Comparison of ENCODE assay signal across 18 mouse cellular contexts in the genomic region with DNA sequence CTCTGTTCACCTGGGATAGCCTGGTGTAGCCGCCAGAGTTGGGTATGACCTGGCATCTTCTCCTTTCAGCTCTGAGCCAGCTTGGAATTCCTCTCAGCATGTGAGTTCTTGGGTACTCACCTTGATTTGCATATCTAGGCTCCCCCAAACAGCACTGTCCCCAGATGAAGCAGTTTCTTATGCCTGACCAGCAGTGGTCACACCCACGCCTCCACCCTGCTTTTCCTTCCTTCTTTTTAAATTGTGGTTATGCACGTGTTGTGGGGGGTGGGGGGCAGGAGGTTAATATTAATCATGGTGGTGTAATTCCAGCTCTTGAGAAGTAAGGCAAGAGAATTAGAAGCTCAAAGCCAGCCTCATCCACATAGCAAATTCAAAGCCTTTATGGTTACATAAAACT. TPM values are rescaled to one million over a fixed set of nuclear protein-coding genes. Genes with fewer than 3 reads are reported as not detected.
A peak's percentile ranks its signal among the peaks of the same experiment; 100 is the strongest.
DNase-seq lines count a peak whose midpoint lies in the region; ATAC-seq lines count a peak whose summit lies in the region.
"Had no signal": no experiment of that assay in that cellular context is flagged by ENCODE, and none has a peak within 500 bp of the region (broad histone marks: within the 10 kb centered on the region; RNA-seq: fewer than 3 reads in every experiment).

No protein-coding gene starts in this region.

- DNase-seq in midbrain, embryonic 11.5 days (ENCODE audit: low spot score, missing footprints), result peak; percentile 54
- DNase-seq in spleen, postnatal 36 days (ENCODE audit: low spot score in 2 of 2), result peak; percentile 77 to 82
- no peak for DNase-seq in cerebellum, adult 9-10 months
- DNase-seq in adrenal gland, postnatal 14 days, result no peak
- no peak for DNase-seq in layer of hippocampus, adult 9-11 months
- DNase-seq: cerebellum, adult 8-10 months; heart, postnatal 4 days; lung, postnatal 10 days; retina, postnatal 1 day; thymus, adult 18-20 months had no signal

- H3K27me3 ChIP-seq in midbrain, embryonic 11.5 days (ENCODE audit: control insufficient read depth, insufficient read depth, low read length), result no peaks in the 10 kb centered on the region
- no peaks in the 10 kb centered on the region for H3K27me3 ChIP-seq in midbrain, embryonic 15.5 days (replicated peaks)
- H3K27me3 ChIP-seq in liver, embryonic 15.5 days, result no peaks in the 10 kb centered on the region
- H3K27me3 ChIP-seq: neural tube, embryonic 13.5 days; Patski had no signal

- no peak for ATAC-seq in midbrain, embryonic 11.5 days (ENCODE audit: low FRiP score)
- no peak for ATAC-seq in midbrain, embryonic 15.5 days (replicated peaks)
- peak; percentile 30; the same call in 1 of the 2 replicates for ATAC-seq in common myeloid progenitor, adult 5-6 weeks (replicated peaks; ENCODE audit: low read depth, poor library complexity, severe bottlenecking)
- peak; percentile 32 for ATAC-seq in liver, embryonic 15.5 days (ENCODE audit: insufficient read depth)
- ATAC-seq: CD4-positive, CD25-positive, alpha-beta regulatory T cell, adult 4 months; midbrain, embryonic 16.5 days; Patski had no signal

- no peaks in the 10 kb centered on the region for H3K9me3 ChIP-seq in midbrain, embryonic 11.5 days (ENCODE audit: control insufficient read depth, low read length)
- no peaks in the 10 kb centered on the region for H3K9me3 ChIP-seq in midbrain, embryonic 15.5 days
- H3K9me3 ChIP-seq in liver, embryonic 15.5 days (replicated peaks), result no peaks in the 10 kb centered on the region
- H3K9me3 ChIP-seq: neural tube, embryonic 13.5 days had no signal

- WGBS in midbrain, embryonic 11.5 days, result 85% methylated on average over 3 of the region's 3 CpGs
- WGBS in midbrain, embryonic 15.5 days, result 96% methylated on average over 3 of the region's 3 CpGs
- 14% methylated on average over 3 of the region's 3 CpGs for WGBS in liver, embryonic 15.5 days (ENCODE audit: insufficient replicate concordance)

- H3K4me3 ChIP-seq in midbrain, embryonic 11.5 days (ENCODE audit: low read depth, low read length), result no peak overlapping the region
- no peak overlapping the region for H3K4me3 ChIP-seq in midbrain, embryonic 15.5 days
- H3K4me3 ChIP-seq in liver, embryonic 15.5 days (replicated peaks), result 0 out of 2 replicates have a peak overlapping the region, but pooled peaks have one; percentile 5
- H3K4me3 ChIP-seq: neural tube, embryonic 13.5 days had no signal

- H3K27ac ChIP-seq in midbrain, embryonic 11.5 days (ENCODE audit: low read depth, low read length), result no peak overlapping the region
- H3K27ac ChIP-seq in midbrain, embryonic 15.5 days, result no peak overlapping the region
- peak overlapping the region; percentile 98 for H3K27ac ChIP-seq in liver, embryonic 15.5 days (replicated peaks)
- H3K27ac ChIP-seq: kidney, postnatal 0 days; neural tube, embryonic 13.5 days had no signal

- H3K4me1 ChIP-seq in midbrain, embryonic 11.5 days (ENCODE audit: control insufficient read depth, insufficient read depth, low read length), result no peaks in the 10 kb centered on the region
- H3K4me1 ChIP-seq in midbrain, embryonic 15.5 days, result no peaks in the 10 kb centered on the region
- peaks cover 62% of the 10 kb centered on the region for H3K4me1 ChIP-seq in liver, embryonic 15.5 days (replicated peaks)

- H3K36me3 ChIP-seq in midbrain, embryonic 11.5 days (ENCODE audit: control insufficient read depth, insufficient read depth, low read length), result peaks cover 25% of the 10 kb centered on the region
- peaks cover 15% of the 10 kb centered on the region; the same call in 1 of the 2 replicates for H3K36me3 ChIP-seq in midbrain, embryonic 15.5 days (replicated peaks)
- H3K36me3 ChIP-seq in liver, embryonic 15.5 days (replicated peaks), result peaks cover 81% of the 10 kb centered on the region

- no peak overlapping the region for H3K9ac ChIP-seq in midbrain, embryonic 11.5 days (ENCODE audit: low read length)
- no peak overlapping the region for H3K9ac ChIP-seq in midbrain, embryonic 15.5 days
- H3K9ac ChIP-seq in liver, embryonic 15.5 days, result peak overlapping the region; percentile 50
- H3K9ac ChIP-seq: neural tube, embryonic 13.5 days had no signal

- H3K4me2 ChIP-seq in midbrain, embryonic 11.5 days, result no peak overlapping the region
- H3K4me2 ChIP-seq in midbrain, embryonic 15.5 days, result no peak overlapping the region
- H3K4me2 ChIP-seq in liver, embryonic 15.5 days, result peak overlapping the region; percentile 48
- H3K4me2 ChIP-seq: neural tube, embryonic 13.5 days had no signal

RNA-seq across cellular contexts. Expression of gene Thap3, which starts 26.0 kb away (rescaled TPM):
- polyA plus RNA-seq in midbrain, embryonic 11.5 days (2014; fragmentation: Nextera tagmentation; extraction: Ambion mirVana), result 21.9 and 24.6 TPM in 2 replicates
- 38.3 and 39.5 TPM in 2 replicates for polyA plus RNA-seq in midbrain, embryonic 15.5 days (2015; fragmentation: Nextera tagmentation; extraction: Ambion mirVana)
- total RNA-seq in common myeloid progenitor, adult 5-6 weeks (2017), result 6.3 and 11.8 TPM in 2 replicates
- 6.4 and 7.9 TPM in 2 replicates for polyA plus RNA-seq in liver, embryonic 15.5 days (2015; fragmentation: Nextera tagmentation; extraction: Ambion mirVana)
- total RNA-seq in adrenal gland, postnatal 14 days (2021), result 15.2 and 15.5 TPM in 2 replicates

RNA-seq across cellular contexts. Expression of gene Dnajc11, which starts 29.3 kb away (rescaled TPM):
- polyA plus RNA-seq in midbrain, embryonic 11.5 days (2014; fragmentation: Nextera tagmentation; extraction: Ambion mirVana), result 79.3 and 86.8 TPM in 2 replicates
- polyA plus RNA-seq in midbrain, embryonic 15.5 days (2015; fragmentation: Nextera tagmentation; extraction: Ambion mirVana), result 89.4 and 92.5 TPM in 2 replicates
- total RNA-seq in common myeloid progenitor, adult 5-6 weeks (2017), result 63.7 and 65.2 TPM in 2 replicates
- polyA plus RNA-seq in liver, embryonic 15.5 days (2015; fragmentation: Nextera tagmentation; extraction: Ambion mirVana), result 45.5 and 49.1 TPM in 2 replicates
- 117 and 122 TPM in 2 replicates for total RNA-seq in adrenal gland, postnatal 14 days (2021)

RNA-seq across cellular contexts. Expression of gene Phf13, which starts 33.2 kb away (rescaled TPM):
- polyA plus RNA-seq in midbrain, embryonic 11.5 days (2014; fragmentation: Nextera tagmentation; extraction: Ambion mirVana), result 21.5 and 22.9 TPM in 2 replicates
- 22.5 and 22.7 TPM in 2 replicates for polyA plus RNA-seq in midbrain, embryonic 15.5 days (2015; fragmentation: Nextera tagmentation; extraction: Ambion mirVana)
- 2.4 and 3.3 TPM in 2 replicates for total RNA-seq in common myeloid progenitor, adult 5-6 weeks (2017)
- polyA plus RNA-seq in liver, embryonic 15.5 days (2015; fragmentation: Nextera tagmentation; extraction: Ambion mirVana), result 5.1 and 5.7 TPM in 2 replicates
- 15.6 and 16.0 TPM in 2 replicates for total RNA-seq in adrenal gland, postnatal 14 days (2021)

RNA-seq across cellular contexts. Expression of gene Klhl21, which starts 45.8 kb away (rescaled TPM):
- polyA plus RNA-seq in midbrain, embryonic 11.5 days (2014; fragmentation: Nextera tagmentation; extraction: Ambion mirVana), result 2.0 and 2.6 TPM in 2 replicates
- 3.6 and 4.0 TPM in 2 replicates for polyA plus RNA-seq in midbrain, embryonic 15.5 days (2015; fragmentation: Nextera tagmentation; extraction: Ambion mirVana)
- 6.6 and 8.8 TPM in 2 replicates for total RNA-seq in common myeloid progenitor, adult 5-6 weeks (2017)
- polyA plus RNA-seq in liver, embryonic 15.5 days (2015; fragmentation: Nextera tagmentation; extraction: Ambion mirVana), result 6.3 and 7.2 TPM in 2 replicates
- total RNA-seq in adrenal gland, postnatal 14 days (2021), result 18.7 TPM in 2 replicates

Comparison
In these comparisons a context has a peak if more than half of its experiments do, and no peak if none do; other contexts are left out.
1. ATAC-seq: peak in common myeloid progenitor, adult 5-6 weeks (single experiment) and liver, embryonic 15.5 days (single experiment); none in midbrain, embryonic 11.5 days (single experiment) and midbrain, embryonic 15.5 days (single experiment).
2. DNase-seq: peak in midbrain, embryonic 11.5 days (single experiment) and spleen, postnatal 36 days (2 of 2); none in cerebellum, adult 9-10 months (single experiment), adrenal gland, postnatal 14 days (single experiment) and layer of hippocampus, adult 9-11 months (single experiment).